Mouse (Mus musculus) hindlimb bud, embryonic 11.5 days (tissue): ENCODE data around the gene Ddn.

ENCODE experiments used
- DNase-seq: peaks from one replicate; pipeline ENCODE4 v3.0.0-alpha.2; 2012; ENCODE audit warnings: low read depth, low spot score; ENCODE audit errors: extremely low spot score

The Ddn gene

GRCm38 (mm10) chr15:98777005-98777616 lies 32.2 kb downstream of the Ddn start:
- no peak for DNase-seq

GRCm38 (mm10) chr15:98776280-98777004 lies 32.8 kb downstream of the Ddn start:
- no peak for DNase-seq

GRCm38 (mm10) chr15:98775533-98775932 lies 33.8 kb downstream of the Ddn start:
- DNase-seq, result no peak

GRCm38 (mm10) chr15:98774096-98774495 lies 35.2 kb downstream of the Ddn start:
- no peak for DNase-seq

- no peak for DNase-seq
Observed at GRCm38 (mm10) chr15:98772511-98773211, 36.6 kb downstream of the Ddn start.

GRCm38 (mm10) chr15:98771813-98772425 lies 37.4 kb downstream of the Ddn start:
- DNase-seq, result no peak

GRCm38 (mm10) chr15:98768259-98768658 lies 41.0 kb downstream of the Ddn start:
- no peak for DNase-seq

- no peak for DNase-seq
Observed at GRCm38 (mm10) chr15:98765929-98766328, 43.4 kb downstream of the Ddn start.

- DNase-seq, result peak; percentile 82
Observed at GRCm38 (mm10) chr15:98762670-98763529, 46.4 kb downstream of the Ddn start, which contains the start of gene Arf3. Gene Arf3, minus strand, starts transcription at chr15:98763214.

GRCm38 (mm10) chr15:98762201-98762621 lies 47.1 kb downstream of the Ddn start:
- no peak for DNase-seq

- DNase-seq, result no peak
Observed at GRCm38 (mm10) chr15:98754125-98754524, 55.2 kb downstream of the Ddn start.
